Mouse (Mus musculus): ENCODE measurements at regions not wholly inside any gene's neighbourhood (a gene's known extent, or its start where the extent isn't known, plus 50 kb on each side); places are given as distances from the start of the nearest gene placed in this dataset.

DNA sequence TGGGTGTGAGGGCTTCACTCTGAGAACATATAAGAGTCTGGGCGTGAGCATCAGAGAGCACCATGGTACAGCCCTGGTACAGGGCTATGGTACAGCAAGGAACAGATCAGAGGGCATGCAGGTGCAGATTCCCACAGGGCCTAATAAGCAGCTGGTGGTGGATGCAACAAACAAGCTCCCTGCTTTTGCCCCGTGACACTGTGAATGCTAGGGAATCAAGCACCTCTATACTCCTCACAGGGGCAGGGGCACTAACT is 165.6 kb upstream of the Spats2l start:
- TF ChIP-seq CTCF (IDR thresholded peaks at IDR 0.05; ENCODE audit: low read depth, low read length) (no peak), POLR2A (IDR thresholded peaks at IDR 0.05; ENCODE audit: insufficient read depth, low read length) (no peak)
